Mouse (Mus musculus) C3H10T1/2 (cell line): ENCODE results near the gene Crebzf. TPM values are rescaled to one million over a fixed set of nuclear protein-coding genes. Genes with fewer than 3 reads are reported as not detected.

ENCODE experiments used
- polyA plus RNA-seq, 2 experiments: library from polyadenylated mRNA; unstranded; fragments of >200 nt; fragmentation: generic; extraction: Trizol; gene quantifications; one replicate each; pipeline ENCODE4 v1.2.1; 2012; ENCODE audit warnings: missing spikeins in 2 of 2

Gene Crebzf
- 10 to 100 TPM in 1 of 2 experiments, 1 to 10 TPM in 1; 2.3 to 15.6 TPM for polyA plus RNA-seq

GRCm38 (mm10) chr7:90442518-90443080, at the start of gene Crebzf:
Gene Crebzf (plus strand): TSS chr7:90442729.

GRCm38 (mm10) chr7:90426020-90427001, 16.2 kb upstream of the Crebzf start, which contains the start of gene Ccdc89:
Gene Ccdc89 (plus strand): TSS chr7:90426577.

GRCm38 (mm10) chr7:90456845-90457468, 14.4 kb downstream of the Crebzf start, which contains the start of gene Tmem126a:
Gene Tmem126a (minus strand): TSS chr7:90457229.

GRCm38 (mm10) chr7:90475793-90476312, 33.3 kb downstream of the Crebzf start, which contains the start of gene Tmem126b:
Gene Tmem126b (minus strand): TSS chr7:90476001.

GRCm38 (mm10) chr7:90476313-90477245, 34.0 kb downstream of the Crebzf start, which contains the start of gene Dlg2:
Gene Dlg2 (plus strand): TSS chr7:90476672.

Other genes with a start within 250 kb of the Crebzf start
- not detected for gene Ccdc83, start 177.0 kb upstream of the Crebzf start, polyA plus RNA-seq
- under 1 TPM; 0.02 to 0.66 TPM for gene Sytl2, start 140.5 kb upstream of the Crebzf start, polyA plus RNA-seq
- gene Ccdc89, start 16.2 kb upstream of the Crebzf start, polyA plus RNA-seq, result under 1 TPM; 0.07 to 0.18 TPM
- gene Tmem126a, start 14.5 kb downstream of the Crebzf start, polyA plus RNA-seq, result 10 to 100 TPM; 25.6 to 40.3 TPM
- 10 to 100 TPM in 1 of 2 experiments, under 1 TPM in 1; 0.59 to 15.5 TPM for gene Tmem126b, start 33.3 kb downstream of the Crebzf start, polyA plus RNA-seq
- gene Dlg2, start 33.9 kb downstream of the Crebzf start, polyA plus RNA-seq, result under 1 TPM in 1 of 2 experiments, not detected in 1; 0.18 TPM